ENCODE assay signal across 8 mouse cellular contexts in genomic region chr13:96081276-96081675, GRCm38 (mm10). TPM values are rescaled to one million over a fixed set of nuclear protein-coding genes. Genes with fewer than 3 reads are reported as not detected.
DNase-seq lines count a peak whose midpoint lies in the region; ATAC-seq and TF ChIP-seq lines count a peak whose summit lies in the region.
"Not testable (repeated sequence)": the region's sequence is repeated elsewhere in the genome, so short reads cannot be mapped to it uniquely, and the experiment has no call there.

Gm20075 (minus strand) TSS chr13:96081376.

- not testable (repeated sequence) for H3K27ac ChIP-seq in embryonic facial prominence, embryonic 14.5 days (replicated peaks; ENCODE audit: low read depth, low read length); heart, adult 2 months; kidney, embryonic 15.5 days; midbrain, embryonic 10.5 days (replicated peaks); stomach, embryonic 15.5 days

- H3K4me2 ChIP-seq in embryonic facial prominence, embryonic 14.5 days (ENCODE audit: low read depth, low read length); kidney, embryonic 15.5 days; stomach, embryonic 15.5 days: not testable (repeated sequence)

- not testable (repeated sequence) for TF ChIP-seq EP300 in heart, adult 2 months (IDR thresholded peaks at IDR 0.05; ENCODE audit: insufficient read depth, low read depth, low read length)

- not testable (repeated sequence) for H3K4me3 ChIP-seq in embryonic facial prominence, embryonic 14.5 days (ENCODE audit: low read depth, low read length); heart, adult 2 months; kidney, embryonic 15.5 days (replicated peaks); midbrain, embryonic 10.5 days; stomach, embryonic 15.5 days (replicated peaks)

- WGBS in embryonic facial prominence, embryonic 14.5 days: 85% methylated on average over 3 of the region's 3 CpGs
- 77% methylated on average over 3 of the region's 3 CpGs for WGBS in heart, adult 2 months
- WGBS in kidney, embryonic 15.5 days: 87% methylated on average over 3 of the region's 3 CpGs
- WGBS in midbrain, embryonic 10.5 days: 88% methylated on average over 3 of the region's 3 CpGs
- WGBS in stomach, embryonic 15.5 days: 81% methylated on average over 3 of the region's 3 CpGs

- H3K4me1 ChIP-seq in embryonic facial prominence, embryonic 14.5 days (ENCODE audit: control insufficient read depth, insufficient read depth, low read length); heart, adult 2 months (ENCODE audit: control insufficient read depth, insufficient read depth, low read length); kidney, embryonic 15.5 days; midbrain, embryonic 10.5 days; stomach, embryonic 15.5 days: not testable (repeated sequence)

- intact Hi-C loops in heart, adult 2 months (cut with DNase I); left cerebral cortex, postnatal 14 days (cut with DNase I): not testable (repeated sequence)

- TF ChIP-seq POLR2A in heart, adult 2 months (IDR thresholded peaks at IDR 0.05; ENCODE audit: insufficient read depth, low read depth, low read length): not testable (repeated sequence)

- H3K36me3 ChIP-seq in embryonic facial prominence, embryonic 14.5 days (ENCODE audit: control insufficient read depth, insufficient read depth, low read length); heart, adult 2 months (ENCODE audit: control insufficient read depth, insufficient read depth, low read length); kidney, embryonic 15.5 days; midbrain, embryonic 10.5 days; stomach, embryonic 15.5 days: not testable (repeated sequence)

- DNase-seq in adrenal gland, adult 8-10 months; embryonic facial prominence, embryonic 14.5 days (ENCODE audit: low spot score); heart, adult 2 months; left cerebral cortex, postnatal 14 days (ENCODE audit: low spot score in 2 of 2); midbrain, embryonic 10.5 days (ENCODE audit: low spot score): not testable (repeated sequence)

- not testable (repeated sequence) for TF ChIP-seq CTCF in heart, adult 2 months (IDR thresholded peaks at IDR 0.05)

- not testable (repeated sequence) for H3K9me3 ChIP-seq in embryonic facial prominence, embryonic 14.5 days (ENCODE audit: control insufficient read depth, low read length); kidney, embryonic 15.5 days (replicated peaks); midbrain, embryonic 10.5 days (replicated peaks); stomach, embryonic 15.5 days

- H3K27me3 ChIP-seq in embryonic facial prominence, embryonic 14.5 days (replicated peaks; ENCODE audit: control insufficient read depth, insufficient read depth, low read length); heart, adult 2 months (ENCODE audit: control insufficient read depth, insufficient read depth, low read length); kidney, embryonic 15.5 days; midbrain, embryonic 10.5 days (ENCODE audit: low read depth, poor library complexity, severe bottlenecking); stomach, embryonic 15.5 days (replicated peaks): not testable (repeated sequence)

- ATAC-seq in embryonic facial prominence, embryonic 14.5 days (ENCODE audit: low read depth); hematopoietic stem cell, adult 5-6 weeks (replicated peaks in 1 of 2; ENCODE audit: insufficient read depth in 1 of 2, low FRiP score in 2 of 2, low TSS enrichment in 1 of 2, low read depth in 1 of 2, poor library complexity in 2 of 2, severe bottlenecking in 2 of 2); kidney, embryonic 15.5 days (replicated peaks; ENCODE audit: low FRiP score); stomach, embryonic 15.5 days (ENCODE audit: insufficient read depth, low FRiP score, low read depth): not testable (repeated sequence)

- not testable (repeated sequence) for H3K79me2 ChIP-seq in heart, adult 2 months (replicated peaks; ENCODE audit: control insufficient read depth, insufficient read depth, low read length)

- not testable (repeated sequence) for H3K9ac ChIP-seq in embryonic facial prominence, embryonic 14.5 days (ENCODE audit: low read depth, low read length); heart, adult 2 months (ENCODE audit: low read depth, low read length); kidney, embryonic 15.5 days; stomach, embryonic 15.5 days

RNA-seq across cellular contexts. Expression of gene Gm20075, which starts in this region (rescaled TPM):
- 10 to 100 TPM; 19.2 to 28.5 (median 26.0) TPM for total RNA-seq in adrenal gland, adult 8-10 months (2022)
- polyA plus RNA-seq in embryonic facial prominence, embryonic 14.5 days (2014; fragmentation: Nextera tagmentation; extraction: Ambion mirVana): 17.9 and 26.0 TPM in 2 replicates
- total RNA-seq in heart, adult 2 months (2021): 10 to 100 TPM; 10.1 to 11.8 TPM
- 2.4 and 5.9 TPM in 2 replicates for polyA plus RNA-seq in heart, adult 2 months (2012; rRNA removed)
- 4.6 and 10.7 TPM in 2 replicates for total RNA-seq in hematopoietic stem cell, adult 5-6 weeks (2017)
- polyA plus RNA-seq in kidney, embryonic 15.5 days (2015; fragmentation: Nextera tagmentation; extraction: Ambion mirVana): 21.8 and 23.9 TPM in 2 replicates
- total RNA-seq in left cerebral cortex, postnatal 14 days (2021): 10 to 100 TPM; 26.0 to 29.1 TPM
- polyA plus RNA-seq in midbrain, embryonic 10.5 days (2016; fragmentation: Nextera tagmentation; extraction: Ambion mirVana): 36.8 and 38.5 TPM in 2 replicates
- polyA plus RNA-seq in stomach, embryonic 15.5 days (2015; fragmentation: Nextera tagmentation; extraction: Ambion mirVana): 20.6 and 27.9 TPM in 2 replicates
